Mouse (Mus musculus) CH12.LX (cell line): ENCODE data around the gene Gipr. TPM values are rescaled to one million over a fixed set of nuclear protein-coding genes. Genes with fewer than 3 reads are reported as not detected.
A peak's percentile ranks its signal among the peaks of the same experiment; 100 is the strongest.

Experiments
- DNase-seq: peaks from one replicate; pipeline ENCODE4 v3.0.0-alpha.2; 2013; ENCODE audit errors: extremely low read depth
- H3K27ac ChIP-seq: 2 replicates; pipeline ENCODE4 v1.5.1; 2012; ENCODE audit warnings: low read depth, mild to moderate bottlenecking, control low read depth, moderate library complexity; ENCODE audit not compliant: insufficient read depth
- H3K27me3 ChIP-seq: replicated peaks from 2 replicates; pipeline ENCODE3; 2012; ENCODE audit warnings: inconsistent platforms
- H3K36me3 ChIP-seq, 2 experiments: replicated peaks in 1 of 2; 2 replicates each; pipeline versions ENCODE3 to v1.6.1; 2012; ENCODE audit warnings: inconsistent platforms in 1 of 2, low read length in 1 of 2, mild to moderate bottlenecking in 1 of 2, mixed read lengths in 1 of 2, moderate library complexity in 1 of 2; ENCODE audit not compliant: control insufficient read depth in 1 of 2, insufficient read depth in 1 of 2
- H3K4me1 ChIP-seq, 2 experiments: 2 replicates each; pipeline ENCODE4 v1.6.1; 2012; ENCODE audit warnings: inconsistent platforms in 1 of 2, moderate library complexity in 1 of 2; ENCODE audit not compliant: insufficient read depth in 2 of 2, control insufficient read depth in 1 of 2
- H3K4me2 ChIP-seq: 2 replicates; pipeline ENCODE4 v1.6.1; 2012; ENCODE audit warnings: low read depth, mild to moderate bottlenecking, control low read depth; ENCODE audit not compliant: poor library complexity, insufficient read depth, severe bottlenecking
- H3K4me3 ChIP-seq, 3 experiments: fragments of 150-350 bp in 1 of 3; sonication (generic) in 1 of 3; replicated peaks in 1 of 3; 2 replicates each; pipeline versions ENCODE3 to v1.5.1; 2011 to 2012; ENCODE audit warnings: low read depth in 2 of 3, low read length in 2 of 3, mild to moderate bottlenecking in 2 of 3, moderate library complexity in 2 of 3, control low read depth in 1 of 3, improper control_type of control experiment in 1 of 3, inconsistent platforms in 1 of 3, mixed read lengths in 1 of 3; ENCODE audit not compliant: poor library complexity in 1 of 3
- H3K79me2 ChIP-seq: replicated peaks from 2 replicates; pipeline ENCODE4 v1.6.1; 2012; ENCODE audit warnings: mild to moderate bottlenecking, moderate library complexity; ENCODE audit not compliant: control insufficient read depth, poor library complexity, insufficient read depth, severe bottlenecking; ENCODE audit errors: extremely low read depth
- H3K9ac ChIP-seq: 2 replicates; pipeline ENCODE4 v1.6.1; 2012; ENCODE audit warnings: low read depth, mild to moderate bottlenecking, control low read depth, moderate library complexity; ENCODE audit not compliant: insufficient read depth
- H3K9me3 ChIP-seq: replicated peaks from 2 replicates; pipeline ENCODE3; 2012; ENCODE audit warnings: low read length, inconsistent platforms, mixed read lengths
- CHD2 ChIP-seq: IDR thresholded peaks from 2 replicates; pipeline ENCODE4 v1.6.1; 2011; ENCODE audit warnings: low read length, improper control_type of control experiment
- CTCF ChIP-seq, 2 experiments: IDR thresholded peaks in 1 of 2; conservative IDR thresholded peaks in 1 of 2; 2 replicates each; pipeline ENCODE4 v1.5.1; 2011 to 2012; ENCODE audit warnings: low read depth in 2 of 2, low read length in 2 of 2, improper control_type of control experiment in 1 of 2, inconsistent platforms in 1 of 2, mild to moderate bottlenecking in 1 of 2, moderate library complexity in 1 of 2
- EP300 ChIP-seq: IDR thresholded peaks from 2 replicates; pipeline ENCODE4 v1.6.1; 2011; ENCODE audit warnings: low read length, improper control_type of control experiment
- IRF4 ChIP-seq: IDR thresholded peaks from 2 replicates; pipeline ENCODE4 v1.6.1; 2014; ENCODE audit warnings: low read depth, mild to moderate bottlenecking, inconsistent platforms, low read length, improper control_type of control experiment
- JUND ChIP-seq: conservative IDR thresholded peaks from 2 replicates; pipeline ENCODE4 v1.6.1; 2011; ENCODE audit warnings: low read depth, low read length, improper control_type of control experiment
- KAT2A ChIP-seq: IDR thresholded peaks from 2 replicates; pipeline ENCODE4 v1.6.1; 2012; ENCODE audit warnings: low read length, improper control_type of control experiment, inconsistent platforms; ENCODE audit not compliant: insufficient replicate concordance
- MAFK ChIP-seq: IDR thresholded peaks from 2 replicates; pipeline ENCODE4 v1.6.1; 2011; ENCODE audit warnings: low read length, improper control_type of control experiment; ENCODE audit not compliant: insufficient replicate concordance
- MYC ChIP-seq: IDR thresholded peaks from 2 replicates; pipeline ENCODE4 v1.6.1; 2011; ENCODE audit warnings: low read depth, mild to moderate bottlenecking, improper control_type of control experiment, low read length
- PAX5 ChIP-seq: IDR thresholded peaks from 2 replicates; pipeline ENCODE4 v1.6.1; 2012; ENCODE audit warnings: low read length, inconsistent platforms, mixed read lengths
- RAD21 ChIP-seq: IDR thresholded peaks from 2 replicates; pipeline ENCODE4 v1.6.1; 2011; ENCODE audit warnings: low read depth, mild to moderate bottlenecking, low read length, improper control_type of control experiment, moderate library complexity
- SIN3A ChIP-seq: IDR thresholded peaks from 2 replicates; pipeline ENCODE4 v1.6.1; 2012; ENCODE audit warnings: low read length, improper control_type of control experiment, inconsistent platforms
- SMC3 ChIP-seq: IDR thresholded peaks from 2 replicates; pipeline ENCODE4 v1.6.1; 2011; ENCODE audit warnings: low read depth, low read length, improper control_type of control experiment
- USF2 ChIP-seq: conservative IDR thresholded peaks from 2 replicates; pipeline ENCODE4 v1.6.1; 2011; ENCODE audit warnings: low read depth, low read length, improper control_type of control experiment
- ZC3H11A ChIP-seq: IDR thresholded peaks from 2 replicates; pipeline ENCODE4 v1.6.1; 2012; ENCODE audit warnings: low read depth, mild to moderate bottlenecking, inconsistent platforms, low read length, improper control_type of control experiment
- dilution Hi-C: fragments of 300-500 bp; cut with MboI; formaldehyde crosslinking; loops from 2 replicates; pipeline ENCODE4 v1.14.3; 2020; ENCODE audit warnings: low sequenced_read_pairs; ENCODE audit not compliant: extremely low pct_unique_long_range_greater_than_20kb, extremely low pct_ligation_motif_present
- in situ Hi-C: fragments of 300-500 bp; cut with MboI; formaldehyde crosslinking; loops from 3 replicates; pipeline ENCODE4 v1.14.3; 2019; ENCODE audit warnings: low sequenced_read_pairs, low pct_ligation_motif_present, low pct_unique_long_range_greater_than_20kb, mixed read lengths
- polyA plus RNA-seq: library from polyadenylated mRNA; unstranded; fragments of >175 nt; gene quantifications from 2 replicates; pipeline ENCODE4 v1.2.1, GENCODE M21; 2012; ENCODE audit warnings: low read depth; ENCODE audit not compliant: insufficient read length
- total RNA-seq, 2 experiments: library from RNA; depleted of rRNA; stranded (reverse); fragments of 300-350 nt in 1 of 2; fragments of >200 nt in 1 of 2; gene quantifications; 2 replicates each; pipeline ENCODE4 v1.2.3; 2012 to 2014

The Gipr gene
- total and polyA plus RNA-seq, 3 experiments, result 0.04 to 0.11 TPM; not detected in 1

DNA sequence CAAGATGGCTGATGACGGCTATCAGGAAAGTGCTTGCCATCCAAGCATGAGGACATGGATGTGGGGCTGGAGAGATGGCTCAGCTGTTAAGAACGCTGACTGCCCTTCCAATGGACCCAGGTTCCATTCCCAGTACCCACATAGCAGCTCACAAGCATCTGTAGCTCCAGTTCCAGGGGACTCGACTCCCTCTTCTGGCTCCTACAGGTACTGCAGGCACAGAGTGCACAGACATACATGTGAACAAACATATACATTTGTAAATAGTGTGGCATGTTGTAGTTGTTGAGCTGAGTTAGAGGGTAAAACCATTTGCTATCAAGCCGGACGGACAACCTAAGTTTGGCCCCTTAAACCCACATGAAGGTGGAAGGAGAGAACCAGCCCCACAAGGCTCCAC is 44.1 kb upstream of the Gipr start:
- no peaks in the 10 kb centered on the region for H3K79me2 ChIP-seq
- no peak overlapping the region for H3K9ac ChIP-seq
- H3K27me3 ChIP-seq, result no peaks in the 10 kb centered on the region
- dilution Hi-C loops (no loop called here), in situ Hi-C loops (no loop called here)
- no peak overlapping the region for H3K27ac ChIP-seq
- no peak overlapping the region for H3K4me3 ChIP-seq
- H3K9me3 ChIP-seq, result peaks cover 8% of the 10 kb centered on the region
- H3K4me1 ChIP-seq, result peaks cover 3% of the 10 kb centered on the region in 2 experiments; a peak in 2 of 4 replicates
- H3K4me2 ChIP-seq, result no peak overlapping the region
- H3K36me3 ChIP-seq, result peaks cover 16 to 28% of the 10 kb centered on the region in 2 experiments
- TF ChIP-seq MYC (no peak), SIN3A (no peak), MAFK (no peak), KAT2A (no peak), CTCF (conservative IDR thresholded peaks at IDR 0.05 in 1 of 2, IDR thresholded peaks at IDR 0.05 in 1 of 2; ENCODE audit: low read depth in 2 of 2, low read length in 2 of 2) (peak; percentile 45 to 55), JUND (no peak), IRF4 (no peak), SMC3 (no peak)
- DNase-seq, result no peak

DNA sequence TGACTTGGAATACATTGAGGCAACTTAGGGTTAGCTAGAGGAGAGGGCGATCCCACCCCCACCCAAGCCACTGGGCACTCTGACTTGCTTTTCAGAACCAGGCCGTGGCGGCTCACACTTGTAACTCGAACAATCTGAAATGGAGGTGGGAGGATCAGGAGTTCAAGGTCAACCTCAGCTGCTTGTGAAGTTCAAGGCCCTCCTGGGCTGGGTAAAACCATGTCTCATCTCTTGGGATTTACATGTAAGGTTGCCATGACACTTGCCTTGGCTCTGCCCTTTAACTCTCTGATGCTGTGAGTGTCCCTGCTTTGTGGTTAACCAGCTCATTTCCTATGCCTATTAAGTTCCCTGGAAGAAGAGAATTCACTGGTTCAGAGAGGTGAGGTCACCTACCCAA is 43.6 kb upstream of the Gipr start:
- DNase-seq, result no peak
- TF ChIP-seq KAT2A, result no peak
- TF ChIP-seq USF2, result no peak
- no peak for TF ChIP-seq PAX5
- TF ChIP-seq EP300, result no peak
- TF ChIP-seq RAD21, result no peak
- TF ChIP-seq CHD2, result no peak
- no peak for TF ChIP-seq ZC3H11A
- no peak for TF ChIP-seq CTCF (conservative IDR thresholded peaks at IDR 0.05 in 1 of 2, IDR thresholded peaks at IDR 0.05 in 1 of 2; ENCODE audit: low read depth in 2 of 2, low read length in 2 of 2)
- no peak for TF ChIP-seq MYC
- no peak overlapping the region for H3K27ac ChIP-seq
- dilution Hi-C loops (no loop called here), in situ Hi-C loops (no loop called here)
- H3K27me3 ChIP-seq, result no peaks in the 10 kb centered on the region
- H3K36me3 ChIP-seq, result peaks cover 20 to 33% of the 10 kb centered on the region in 2 experiments
- peaks cover 8% of the 10 kb centered on the region for H3K9me3 ChIP-seq
- peaks cover 0 to 3% of the 10 kb centered on the region in 2 experiments; a peak in 1 of 4 replicates for H3K4me1 ChIP-seq
- no peak overlapping the region for H3K9ac ChIP-seq
- no peak overlapping the region for H3K4me2 ChIP-seq
- no peaks in the 10 kb centered on the region for H3K79me2 ChIP-seq
- no peak overlapping the region for H3K4me3 ChIP-seq
